Mouse (Mus musculus) limb, embryonic 15.5 days (tissue): ENCODE results near the gene Phc1. TPM values are rescaled to one million over a fixed set of nuclear protein-coding genes. Genes with fewer than 3 reads are reported as not detected.

Source experiments
- ATAC-seq: fragments of 200-750 bp; cut with Nextera tagmentation; 2 replicates; pipeline ENCODE4 v1.8.0; 2017; ENCODE audit warnings: low read depth, moderate TSS enrichment; ENCODE audit not compliant: insufficient number of reproducible peaks, low FRiP score, low TSS enrichment
- H3K27ac ChIP-seq: fragments of 300-500 bp; sonication (generic); 2 replicates; pipeline ENCODE4 v1.5.1; 2015; ENCODE audit warnings: moderate library complexity, mild to moderate bottlenecking, inconsistent platforms
- H3K27me3 ChIP-seq: fragments of 300-500 bp; sonication (generic); 2 replicates; pipeline ENCODE4 v1.6.1; 2015; ENCODE audit warnings: inconsistent platforms
- H3K36me3 ChIP-seq: fragments of 300-500 bp; sonication (generic); 2 replicates; pipeline ENCODE4 v1.6.1; 2015; ENCODE audit warnings: inconsistent platforms
- H3K4me1 ChIP-seq: fragments of 300-500 bp; sonication (generic); 2 replicates; pipeline ENCODE4 v1.6.1; 2015; ENCODE audit warnings: inconsistent platforms
- H3K4me2 ChIP-seq: fragments of 300-500 bp; sonication (generic); 2 replicates; pipeline ENCODE4 v1.6.1; 2015; ENCODE audit warnings: mild to moderate bottlenecking, inconsistent platforms
- H3K4me3 ChIP-seq: fragments of 300-500 bp; sonication (generic); 2 replicates; pipeline ENCODE4 v1.5.1; 2015; ENCODE audit warnings: mild to moderate bottlenecking, inconsistent platforms
- H3K9ac ChIP-seq: fragments of 300-500 bp; sonication (generic); 2 replicates; pipeline ENCODE4 v1.6.1; 2015; ENCODE audit warnings: inconsistent platforms
- H3K9me3 ChIP-seq: fragments of 300-500 bp; sonication (generic); 2 replicates; pipeline ENCODE4 v1.6.1; 2016; ENCODE audit warnings: inconsistent platforms
- WGBS: fragments of 180-500 bp; shearing (Covaris S2); methylation state at CpG from one replicate; pipeline ENCODE4 v1.1.7; 2015; 5-methylcytosine and 5-hydroxymethylcytosine counted together
- polyA plus RNA-seq: library from polyadenylated mRNA; unstranded; fragments of >200 nt; fragmentation: Nextera tagmentation; extraction: Ambion mirVana; gene quantifications from 2 replicates; pipeline ENCODE4 v1.2.1, GENCODE M21; 2015

Phc1 gene
- polyA plus RNA-seq, 1 experiment from 2014 or later, result 16.8 TPM

- Histone ChIP-seq H3K9me3 (no peaks in the 10 kb centered on the region), H3K27ac (no peak overlapping the region), H3K4me1 (peaks cover 9% of the 10 kb centered on the region), H3K4me2 (no peak overlapping the region), H3K27me3 (no peaks in the 10 kb centered on the region), H3K9ac (no peak overlapping the region), H3K36me3 (no peaks in the 10 kb centered on the region), H3K4me3 (no peak overlapping the region)
- WGBS, result 70% methylated on average over 9 of the region's 9 CpGs
- ATAC-seq, result no peak
These were observed 36.8 kb downstream of the Phc1 start for GRCm38 (mm10) chr6:122303526-122303925.

GRCm38 (mm10) chr6:122302661-122303060 lies 37.7 kb downstream of the Phc1 start:
- Histone ChIP-seq H3K27me3 (no peaks in the 10 kb centered on the region), H3K4me3 (no peak overlapping the region), H3K36me3 (no peaks in the 10 kb centered on the region), H3K27ac (no peak overlapping the region), H3K9me3 (no peaks in the 10 kb centered on the region), H3K4me1 (0 out of 2 replicates have a peak, but pooled peaks cover 8% of the 10 kb centered on the region), H3K4me2 (no peak overlapping the region), H3K9ac (no peak overlapping the region)
- whole genome bisulfite sequencing, result 83% methylated on average over 4 of the region's 4 CpGs
- no peak for ATAC-seq

- WGBS, result 53% methylated on average over 1 of the region's 1 CpGs
- H3K4me2 ChIP-seq, result no peak overlapping the region
- no peak overlapping the region for H3K4me3 ChIP-seq
- ATAC-seq, result no peak
- no peaks in the 10 kb centered on the region for H3K9me3 ChIP-seq
- no peak overlapping the region for H3K27ac ChIP-seq
- no peaks in the 10 kb centered on the region for H3K27me3 ChIP-seq
- 0 out of 2 replicates have a peak, but pooled peaks cover 9% of the 10 kb centered on the region for H3K4me1 ChIP-seq
- no peaks in the 10 kb centered on the region for H3K36me3 ChIP-seq
- no peak overlapping the region for H3K9ac ChIP-seq
These were observed 38.2 kb downstream of the Phc1 start for GRCm38 (mm10) chr6:122302121-122302520.

- no peaks in the 10 kb centered on the region for H3K9me3 ChIP-seq
- WGBS, result 59% methylated on average over 3 of the region's 3 CpGs
- no peak overlapping the region for H3K4me3 ChIP-seq
- H3K27ac ChIP-seq, result no peak overlapping the region
- no peaks in the 10 kb centered on the region for H3K27me3 ChIP-seq
- no peaks in the 10 kb centered on the region for H3K36me3 ChIP-seq
- H3K4me2 ChIP-seq, result no peak overlapping the region
- 0 out of 2 replicates have a peak, but pooled peaks cover 13% of the 10 kb centered on the region for H3K4me1 ChIP-seq
- H3K9ac ChIP-seq, result no peak overlapping the region
- ATAC-seq, result no peak
These were observed 40.7 kb downstream of the Phc1 start for GRCm38 (mm10) chr6:122299621-122300133.

- Histone ChIP-seq H3K27me3 (no peaks in the 10 kb centered on the region), H3K27ac (no peak overlapping the region), H3K9ac (no peak overlapping the region), H3K9me3 (no peaks in the 10 kb centered on the region), H3K4me3 (peak overlapping the region; percentile 49; the same call in 1 of the 2 replicates), H3K4me2 (0 out of 2 replicates have a peak overlapping the region, but pooled peaks have one; percentile 68), H3K36me3 (no peaks in the 10 kb centered on the region), H3K4me1 (0 out of 2 replicates have a peak, but pooled peaks cover 10% of the 10 kb centered on the region)
- ATAC-seq, result no peak
- 27% methylated on average over 4 of the region's 4 CpGs for WGBS
These were observed 42.1 kb downstream of the Phc1 start for GRCm38 (mm10) chr6:122298223-122298609.

- no peak for ATAC-seq
- Histone ChIP-seq H3K4me3 (peak overlapping the region; percentile 49), H3K4me2 (peak overlapping the region; percentile 68), H3K27ac (peak overlapping the region; percentile 48), H3K27me3 (no peaks in the 10 kb centered on the region), H3K36me3 (no peaks in the 10 kb centered on the region), H3K9ac (peak overlapping the region; percentile 26), H3K4me1 (0 out of 2 replicates have a peak, but pooled peaks cover 10% of the 10 kb centered on the region), H3K9me3 (no peaks in the 10 kb centered on the region)
- 4% methylated on average over 25 of the region's 25 CpGs for WGBS
These were observed 42.8 kb downstream of the Phc1 start for GRCm38 (mm10) chr6:122297279-122298222.

- 27% methylated on average over 3 of the region's 3 CpGs for WGBS
- H3K4me1 ChIP-seq, result 0 out of 2 replicates have a peak, but pooled peaks cover 10% of the 10 kb centered on the region
- ATAC-seq, result no peak
- H3K36me3 ChIP-seq, result no peaks in the 10 kb centered on the region
- peak overlapping the region; percentile 48 for H3K27ac ChIP-seq
- H3K4me3 ChIP-seq, result peak overlapping the region; percentile 49
- H3K4me2 ChIP-seq, result peak overlapping the region; percentile 68
- 0 out of 2 replicates have a peak overlapping the region, but pooled peaks have one; percentile 26 for H3K9ac ChIP-seq
- H3K9me3 ChIP-seq, result no peaks in the 10 kb centered on the region
- no peaks in the 10 kb centered on the region for H3K27me3 ChIP-seq
These were observed 43.5 kb downstream of the Phc1 start for GRCm38 (mm10) chr6:122296918-122297278.

- Histone ChIP-seq H3K9me3 (no peaks in the 10 kb centered on the region), H3K27ac (no peak overlapping the region), H3K4me1 (peaks cover 11% of the 10 kb centered on the region; the same call in 1 of the 2 replicates), H3K4me2 (no peak overlapping the region), H3K9ac (no peak overlapping the region), H3K4me3 (no peak overlapping the region), H3K27me3 (no peaks in the 10 kb centered on the region), H3K36me3 (no peaks in the 10 kb centered on the region)
- ATAC-seq, result no peak
- WGBS, result 58% methylated on average over 9 of the region's 9 CpGs
These were observed 45.1 kb downstream of the Phc1 start for GRCm38 (mm10) chr6:122295242-122295641.

GRCm38 (mm10) chr6:122294290-122294689 lies 46.1 kb downstream of the Phc1 start:
- Histone ChIP-seq H3K4me3 (no peak overlapping the region), H3K9ac (no peak overlapping the region), H3K4me1 (peaks cover 13% of the 10 kb centered on the region; the same call in 1 of the 2 replicates), H3K4me2 (no peak overlapping the region), H3K9me3 (no peaks in the 10 kb centered on the region), H3K36me3 (no peaks in the 10 kb centered on the region), H3K27ac (no peak overlapping the region), H3K27me3 (no peaks in the 10 kb centered on the region)
- WGBS, result 73% methylated on average over 3 of the region's 3 CpGs
- ATAC-seq, result no peak

GRCm38 (mm10) chr6:122293796-122294195 lies 46.6 kb downstream of the Phc1 start:
- Histone ChIP-seq H3K4me2 (no peak overlapping the region), H3K9ac (no peak overlapping the region), H3K4me1 (peaks cover 13% of the 10 kb centered on the region; the same call in 1 of the 2 replicates), H3K4me3 (no peak overlapping the region), H3K27me3 (no peaks in the 10 kb centered on the region), H3K36me3 (no peaks in the 10 kb centered on the region), H3K9me3 (no peaks in the 10 kb centered on the region), H3K27ac (no peak overlapping the region)
- 81% methylated on average over 9 of the region's 9 CpGs for WGBS
- ATAC-seq, result no peak

GRCm38 (mm10) chr6:122293121-122293520 lies 47.2 kb downstream of the Phc1 start:
- Histone ChIP-seq H3K4me2 (no peak overlapping the region), H3K4me3 (no peak overlapping the region), H3K4me1 (peaks cover 12% of the 10 kb centered on the region; the same call in 1 of the 2 replicates), H3K9ac (no peak overlapping the region), H3K9me3 (no peaks in the 10 kb centered on the region), H3K27ac (no peak overlapping the region), H3K36me3 (no peaks in the 10 kb centered on the region), H3K27me3 (no peaks in the 10 kb centered on the region)
- 91% methylated on average over 8 of the region's 8 CpGs for WGBS
- ATAC-seq, result no peak

- H3K36me3 ChIP-seq, result no peaks in the 10 kb centered on the region
- no peaks in the 10 kb centered on the region for H3K9me3 ChIP-seq
- no peak overlapping the region for H3K27ac ChIP-seq
- 34% methylated on average over 2 of the region's 2 CpGs for WGBS
- H3K27me3 ChIP-seq, result no peaks in the 10 kb centered on the region
- H3K4me1 ChIP-seq, result peaks cover 7% of the 10 kb centered on the region; the same call in 1 of the 2 replicates
- ATAC-seq, result no peak
- H3K4me2 ChIP-seq, result no peak overlapping the region
- H3K9ac ChIP-seq, result no peak overlapping the region
- no peak overlapping the region for H3K4me3 ChIP-seq
These were observed 48.2 kb downstream of the Phc1 start for GRCm38 (mm10) chr6:122292184-122292583.
